Mouse (Mus musculus): ENCODE data around the gene Exo1. TPM values are rescaled to one million over a fixed set of nuclear protein-coding genes. Genes with fewer than 3 reads are reported as not detected.

Exo1 gene
- total and polyA plus RNA-seq, 3 experiments = 74.2 to 1,192 (median 82.9) TPM

Other genes starting within 250 kb of the Exo1 start
- 0.39 and 0.50 TPM in 2 replicates for gene Opn3, start 187.8 kb upstream of the Exo1 start, total RNA-seq (2012; rRNA removed)
- 1 to 10 TPM in 1 of 2 experiments, not detected in 1; 2.2 TPM for gene Opn3, start 187.8 kb upstream of the Exo1 start, polyA plus RNA-seq (2012; ENCODE audit: insufficient read depth in 1 of 2, insufficient read length in 2 of 2, low read depth in 1 of 2, low replicate concordance in 2 of 2, missing spikeins in 1 of 2)
- gene Chml, start 187.7 kb upstream of the Exo1 start, total RNA-seq (2012; rRNA removed) = 3.5 and 4.4 TPM in 2 replicates
- gene Chml, start 187.7 kb upstream of the Exo1 start, polyA plus RNA-seq (2012; ENCODE audit: insufficient read depth in 1 of 2, insufficient read length in 2 of 2, low read depth in 1 of 2, low replicate concordance in 2 of 2, missing spikeins in 1 of 2) = 10 to 100 TPM in 1 of 2 experiments, not detected in 1; 16.0 TPM
- 0.10 TPM in 1 of 2 replicates, not detected in the other for gene Wdr64, start 182.0 kb upstream of the Exo1 start, total RNA-seq (2012; rRNA removed)
- under 1 TPM in 1 of 2 experiments, not detected in 1; 0.31 TPM for gene Wdr64, start 182.0 kb upstream of the Exo1 start, polyA plus RNA-seq (2012; ENCODE audit: insufficient read depth in 1 of 2, insufficient read length in 2 of 2, low read depth in 1 of 2, low replicate concordance in 2 of 2, missing spikeins in 1 of 2)
- 0.15 and 0.16 TPM in 2 replicates for gene Gm38100, start 39.7 kb downstream of the Exo1 start, total RNA-seq (2012; rRNA removed)
- gene Gm38100, start 39.7 kb downstream of the Exo1 start, polyA plus RNA-seq (2012; ENCODE audit: insufficient read depth in 1 of 2, insufficient read length in 2 of 2, low read depth in 1 of 2, low replicate concordance in 2 of 2, missing spikeins in 1 of 2) = under 1 TPM in 1 of 2 experiments, not detected in 1; 0.24 TPM
- 1.1 and 1.3 TPM in 2 replicates for gene Rbm8a2, start 98.5 kb downstream of the Exo1 start, total RNA-seq (2012; rRNA removed)
- 1 to 10 TPM in 1 of 2 experiments, not detected in 1; 1.0 TPM for gene Rbm8a2, start 98.5 kb downstream of the Exo1 start, polyA plus RNA-seq (2012; ENCODE audit: insufficient read depth in 1 of 2, insufficient read length in 2 of 2, low read depth in 1 of 2, low replicate concordance in 2 of 2, missing spikeins in 1 of 2)